Mouse (Mus musculus) left cerebral cortex, adult 11 months (tissue): Measurements from ENCODE around the gene Ppm1b.

Experiments
- DNase-seq: peaks from one replicate; pipeline ENCODE4 v3.0.0; 2022; ENCODE audit warnings: low spot score

Gene Ppm1b

DNA sequence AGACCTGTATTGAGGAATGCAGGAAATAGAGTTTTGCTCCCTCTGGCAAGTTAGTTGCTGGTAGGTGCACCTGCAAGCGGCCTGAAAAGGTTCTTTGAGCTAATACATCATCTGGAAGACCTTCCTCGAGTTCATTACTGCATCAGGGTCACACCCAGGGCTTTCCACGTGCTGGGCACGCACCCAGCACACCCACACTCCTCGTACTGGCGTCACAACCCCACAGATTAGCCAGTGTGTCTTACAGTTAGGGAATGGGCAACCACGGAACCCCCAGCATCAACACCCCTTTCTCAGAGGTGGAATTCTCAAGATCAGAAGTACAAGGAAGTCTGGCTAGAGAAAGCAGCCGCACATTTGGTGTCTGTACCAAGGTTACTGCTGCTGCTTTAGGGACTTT is 67.7 kb downstream of the Ppm1b start:
- no peak for DNase-seq

DNA sequence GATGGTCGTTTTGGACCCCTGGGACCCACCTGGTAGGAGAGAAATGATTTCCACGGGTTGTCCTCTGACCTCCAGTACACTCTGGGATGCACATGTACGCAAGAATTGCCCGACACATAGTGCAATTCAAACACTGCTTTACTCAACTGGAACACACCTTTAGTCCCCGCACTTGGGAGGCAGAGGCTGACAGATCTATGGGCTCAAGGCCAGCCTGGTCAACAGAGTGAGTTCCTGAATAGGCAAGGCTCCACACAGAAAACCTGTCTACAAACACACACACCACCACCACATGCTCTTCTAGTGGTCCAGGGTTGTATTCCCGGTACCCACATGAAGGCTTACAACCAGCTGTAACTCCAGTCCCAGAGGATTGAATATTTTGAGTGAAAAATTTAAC is 68.6 kb downstream of the Ppm1b start:
- DNase-seq: no peak

DNA sequence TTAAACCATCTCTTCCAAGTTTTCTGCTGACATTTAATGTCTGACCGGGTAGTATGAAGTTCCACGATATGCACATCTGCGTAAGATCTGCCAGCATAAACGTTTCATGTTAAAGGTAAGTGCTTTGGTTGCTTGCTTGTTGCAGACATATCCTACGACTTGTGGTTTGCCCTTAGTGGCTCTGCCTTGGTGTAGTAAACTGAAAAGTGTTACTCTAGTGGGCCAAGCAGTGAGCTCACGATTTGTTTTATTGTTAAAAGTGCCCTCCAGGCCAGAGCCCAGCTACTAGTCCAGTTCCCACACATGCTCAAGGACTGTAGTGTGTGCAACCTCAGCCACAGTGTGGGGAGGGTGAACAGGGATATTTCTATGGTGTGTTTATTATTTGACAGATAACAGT is 69.9 kb downstream of the Ppm1b start:
- no peak for DNase-seq

DNA sequence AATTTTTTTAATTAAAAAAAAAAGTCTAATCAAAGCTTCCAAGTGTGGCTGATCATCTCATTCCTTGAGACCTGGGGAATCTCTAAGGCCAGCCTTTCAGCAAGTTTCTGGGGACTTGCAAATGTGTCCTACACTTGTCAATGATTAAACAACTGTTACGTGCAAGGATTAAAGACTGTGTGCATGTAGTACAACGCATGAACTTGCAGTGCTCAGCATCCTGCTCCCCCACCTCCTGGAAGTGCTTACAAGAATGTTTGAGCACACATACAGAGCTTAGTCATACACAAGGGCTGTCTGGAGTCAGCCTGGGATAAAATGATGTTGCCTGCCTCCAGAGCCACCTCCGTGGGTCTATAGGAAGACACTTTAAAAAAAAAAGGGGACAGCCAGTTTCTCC is 70.7 kb downstream of the Ppm1b start:
- DNase-seq: no peak

DNA sequence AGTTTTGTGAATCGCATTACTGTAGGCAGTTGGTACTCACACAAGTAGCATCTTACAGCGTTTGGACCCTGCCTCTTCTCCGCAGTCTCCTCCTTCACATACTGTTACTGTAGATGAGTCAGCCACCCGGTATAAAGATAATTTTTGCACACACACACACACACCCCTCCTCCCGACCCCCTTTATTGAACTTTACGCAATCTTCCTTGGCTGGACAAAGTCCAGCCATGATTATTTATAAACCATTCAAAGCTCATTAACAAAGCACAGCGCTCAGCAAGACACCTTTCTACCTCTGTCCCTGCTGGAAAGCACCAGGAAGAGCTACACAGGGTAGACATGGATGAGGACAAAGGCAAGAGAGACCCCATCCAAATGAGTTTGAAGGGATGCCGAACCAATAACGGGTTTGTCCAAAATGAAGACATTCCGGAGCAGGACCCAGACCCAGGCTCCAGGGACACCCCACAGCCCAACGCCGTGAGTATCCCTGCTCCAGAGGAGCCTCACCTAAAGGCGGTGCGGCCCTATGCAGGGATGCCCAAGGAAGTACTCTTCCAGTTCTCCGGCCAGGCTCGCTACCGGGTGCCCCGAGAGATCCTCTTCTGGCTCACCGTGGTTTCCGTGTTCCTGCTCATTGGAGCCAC is 71.7 kb downstream of the Ppm1b start, which contains the start of gene Slc3a1:
Gene Slc3a1, plus strand, starts transcription at position 284 of the 647 bp plus-strand sequence.
- DNase-seq: no peak

DNA sequence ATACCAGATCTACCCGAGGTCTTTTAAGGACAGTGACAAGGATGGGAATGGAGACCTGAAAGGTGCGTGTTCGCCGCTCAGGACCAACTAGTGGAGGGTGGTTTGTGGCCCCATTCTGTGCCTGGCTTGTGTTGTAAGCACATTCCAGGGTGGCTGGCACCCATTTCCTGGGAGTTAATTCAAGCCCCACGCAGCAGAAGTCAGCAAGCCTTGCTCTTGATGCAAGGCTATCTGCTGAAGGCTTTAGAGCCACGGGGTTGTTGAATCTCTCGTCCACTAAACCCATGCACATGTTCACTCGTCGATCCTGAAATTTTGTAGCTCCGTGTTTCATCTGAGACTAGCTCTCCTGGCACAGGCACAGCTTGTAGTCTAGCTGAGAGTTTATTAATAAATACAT is 72.3 kb downstream of the Ppm1b start:
- DNase-seq: no peak

DNA sequence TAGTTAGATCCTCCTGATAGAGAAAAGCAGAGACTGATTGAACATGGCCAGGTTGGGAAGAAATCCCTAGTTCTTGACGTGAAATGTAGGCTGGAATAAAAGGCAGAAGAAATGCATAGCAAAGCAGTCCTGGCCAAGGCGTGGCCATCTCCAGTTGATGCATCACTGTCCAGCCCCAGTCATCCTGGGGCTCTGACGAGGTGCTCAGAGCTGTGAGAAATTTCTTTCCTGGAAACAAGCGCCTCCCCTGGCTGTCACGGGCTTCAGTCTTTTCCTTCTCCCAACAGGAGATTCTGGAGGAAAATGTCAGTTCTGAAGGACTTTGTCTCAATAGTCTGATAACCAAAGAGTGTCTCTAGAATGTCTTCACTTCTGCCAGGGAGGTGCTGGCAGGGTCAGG is 74.1 kb downstream of the Ppm1b start:
- no peak for DNase-seq

DNA sequence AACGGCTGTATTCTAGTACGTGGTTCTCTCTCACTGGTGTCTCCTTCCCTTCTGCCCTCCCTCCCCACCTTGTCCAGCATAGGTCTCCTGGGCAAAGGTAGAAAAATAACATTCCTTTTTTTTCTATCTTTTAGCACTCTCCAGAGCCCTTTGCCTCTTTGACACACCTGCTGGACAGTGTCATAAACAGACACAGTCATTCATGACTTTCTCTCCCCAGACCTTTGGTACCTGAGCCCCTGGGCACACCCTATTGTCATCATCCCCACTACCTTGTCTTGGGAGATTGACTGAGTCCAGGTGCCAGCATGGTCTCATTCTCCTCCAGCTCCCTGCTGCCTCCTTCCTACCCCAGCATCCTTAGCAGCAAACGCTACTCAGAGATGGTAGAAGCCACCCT is 76.5 kb downstream of the Ppm1b start:
- no peak for DNase-seq

DNA sequence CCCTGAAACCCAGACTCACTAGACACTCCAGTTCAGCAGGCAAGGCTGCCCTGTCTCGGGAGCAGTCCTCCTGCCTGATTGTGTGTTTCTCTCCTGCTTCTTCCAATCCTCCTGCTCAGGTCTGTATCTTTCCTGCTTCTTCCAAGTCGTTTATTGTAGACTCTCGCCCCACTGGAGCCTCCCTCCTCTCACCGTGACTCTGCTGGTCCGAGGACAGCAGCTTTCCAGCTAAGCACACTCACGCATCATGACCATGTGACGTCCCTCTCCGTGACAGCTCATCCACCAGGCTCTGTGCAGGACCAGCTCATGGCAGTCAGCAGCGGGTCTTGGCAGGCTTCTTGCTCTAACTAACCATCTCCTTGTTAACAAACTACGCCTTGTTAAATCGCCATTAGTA is 77.5 kb downstream of the Ppm1b start:
- no peak for DNase-seq

DNA sequence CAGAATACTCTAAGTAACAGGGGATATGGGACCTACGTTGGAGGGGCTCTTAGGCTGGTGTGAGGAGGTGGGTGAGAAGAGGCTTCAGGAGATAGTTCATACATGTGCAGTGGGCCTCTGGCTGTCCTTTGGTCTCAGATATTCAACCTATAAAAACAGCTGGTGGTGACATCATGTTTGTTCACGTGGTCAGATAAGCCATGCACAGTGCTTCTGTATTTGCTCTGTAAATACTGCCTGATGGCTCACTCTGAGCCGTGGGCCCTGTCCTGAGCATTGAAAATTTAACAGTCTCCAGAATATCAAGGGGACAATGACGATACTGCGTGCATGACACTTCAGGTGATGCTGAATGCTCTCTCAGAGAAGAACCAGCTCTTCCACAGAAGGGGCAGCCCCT is 81.3 kb downstream of the Ppm1b start:
- no peak for DNase-seq

DNA sequence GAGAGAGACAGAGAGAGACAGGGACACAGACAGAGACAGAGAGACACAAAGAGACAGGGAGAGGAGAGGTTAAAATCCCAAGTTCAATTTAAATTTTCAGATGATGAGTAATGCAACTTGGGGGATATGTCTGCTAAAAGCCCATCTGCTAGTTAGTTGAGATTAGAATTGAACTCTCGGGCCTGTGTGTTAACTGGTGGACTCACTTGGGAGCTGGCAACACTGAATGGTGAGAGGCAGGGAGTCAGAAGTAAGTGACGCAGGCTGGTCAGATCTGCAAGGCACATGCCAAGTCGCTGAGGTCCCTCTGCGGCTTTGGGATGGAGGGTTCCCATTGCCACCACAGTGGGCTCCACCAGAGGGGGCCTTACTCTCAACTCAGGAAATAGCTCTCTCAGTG is 81.8 kb downstream of the Ppm1b start:
- no peak for DNase-seq

DNA sequence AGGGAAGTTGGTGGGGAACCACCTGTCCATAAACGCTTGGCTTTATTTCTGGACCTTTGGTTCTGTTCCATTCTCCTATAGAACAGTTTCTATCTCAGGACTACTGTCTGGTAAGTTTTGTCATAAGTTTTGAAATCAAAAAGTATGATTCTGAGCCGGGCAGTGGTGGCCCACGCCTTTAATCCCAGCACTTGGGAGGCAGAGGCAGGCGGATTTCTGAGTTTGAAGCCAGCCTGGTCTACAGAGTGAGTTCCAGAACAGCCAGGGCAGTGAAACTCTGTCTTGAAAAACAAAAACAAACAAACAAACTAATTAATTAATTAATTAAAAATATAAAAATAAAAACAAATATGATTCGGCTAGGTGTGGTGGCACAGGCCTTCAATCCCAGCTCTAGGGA is 82.2 kb downstream of the Ppm1b start:
- no peak for DNase-seq

DNA sequence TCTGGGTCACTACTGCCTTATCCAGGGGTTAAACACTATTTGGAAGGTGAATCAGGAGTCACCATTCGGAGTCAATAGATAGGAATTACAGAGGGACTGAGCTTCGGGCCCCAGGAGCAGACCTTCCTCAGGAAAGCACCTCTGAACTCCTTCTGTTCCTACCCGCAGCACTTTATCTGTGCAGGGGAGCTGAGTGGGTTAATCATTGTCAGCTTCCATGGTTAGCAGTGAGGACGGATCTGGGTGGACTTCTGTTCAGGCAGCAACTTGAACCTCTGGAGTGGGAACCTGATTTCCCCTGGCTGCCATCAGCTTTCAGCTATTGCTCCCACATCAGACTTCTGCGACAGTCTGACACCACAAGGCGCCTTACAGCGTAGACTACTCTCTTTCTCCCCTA is 84.4 kb downstream of the Ppm1b start:
- DNase-seq: no peak

DNA sequence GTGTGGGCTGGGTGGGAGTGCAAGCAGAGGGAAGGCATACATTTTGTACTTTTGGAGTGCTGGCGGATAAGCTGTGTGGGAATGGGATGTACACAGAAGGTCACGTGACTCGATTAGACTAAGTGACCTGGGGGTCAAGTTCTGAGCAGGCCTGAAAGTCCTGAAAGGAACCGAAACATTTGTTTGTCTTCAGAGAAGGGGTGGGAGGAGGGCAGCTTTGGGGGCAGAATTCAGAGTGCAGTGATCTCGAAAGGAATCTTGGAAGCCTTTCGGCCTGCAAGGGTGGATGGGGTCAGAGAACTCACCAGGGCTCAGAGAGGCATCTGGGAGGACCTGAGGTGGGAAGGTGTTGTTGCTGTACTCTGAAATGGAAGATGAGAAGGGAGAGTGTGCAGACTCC is 85.9 kb downstream of the Ppm1b start:
- no peak for DNase-seq

DNA sequence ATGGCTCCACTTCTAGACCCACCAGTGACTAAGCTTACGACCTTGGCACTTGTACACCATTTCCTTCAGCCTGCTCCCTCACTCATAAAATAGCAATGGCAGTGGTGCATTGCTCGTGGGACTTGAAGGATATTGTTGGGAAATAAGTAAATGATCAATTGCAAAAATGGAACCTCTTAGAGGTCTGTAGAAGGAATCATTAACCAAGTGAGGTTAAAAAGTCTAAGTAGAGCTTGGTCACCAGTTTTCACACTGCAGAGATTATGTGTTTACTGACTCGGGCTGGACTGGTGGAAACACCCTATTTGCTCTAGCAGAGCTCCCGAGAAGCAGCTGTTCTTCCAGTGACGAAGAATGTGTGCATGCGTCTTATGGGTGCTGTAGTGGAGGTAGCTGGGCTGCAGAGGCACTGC is 86.9 kb downstream of the Ppm1b start:
- no peak for DNase-seq

DNA sequence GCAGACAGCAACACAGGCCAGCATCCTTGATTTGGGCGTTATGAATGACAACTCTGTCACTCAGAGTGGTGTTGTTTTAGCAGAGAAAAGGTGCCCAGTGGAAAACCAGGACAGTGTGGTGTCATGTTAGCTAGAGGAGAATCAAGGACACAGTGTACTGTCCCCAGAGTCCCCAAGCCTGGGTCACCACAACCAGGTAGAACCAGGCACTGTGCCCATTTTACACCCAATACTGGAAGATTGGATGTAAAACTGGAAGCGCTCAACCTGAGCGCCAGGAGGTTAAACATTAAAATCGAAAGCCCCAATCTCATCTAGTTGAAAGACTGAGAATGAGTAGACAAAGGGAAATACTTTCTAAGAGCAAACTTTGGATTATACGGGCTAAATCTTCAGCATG is 87.9 kb downstream of the Ppm1b start:
- DNase-seq: no peak

DNA sequence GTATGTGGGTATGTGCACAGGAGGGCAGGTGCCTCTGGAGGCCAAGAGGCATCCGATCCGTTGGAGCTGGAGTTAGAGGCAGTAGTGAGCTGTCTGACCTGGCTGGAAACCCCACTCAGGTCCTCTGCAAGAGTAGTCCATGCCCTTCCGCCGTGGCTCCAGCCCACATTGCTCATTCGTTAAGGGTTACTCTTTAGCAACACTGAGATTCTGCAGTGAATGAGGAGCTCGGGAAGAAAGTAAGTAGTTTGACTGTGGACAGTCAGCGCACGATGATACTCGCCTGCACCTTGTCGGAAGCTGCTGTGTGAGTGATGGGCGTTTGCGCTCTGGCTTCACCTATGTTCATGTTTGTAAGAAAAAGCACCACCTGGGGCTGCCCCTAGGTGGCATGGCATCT is 88.6 kb downstream of the Ppm1b start:
- DNase-seq: no peak

DNA sequence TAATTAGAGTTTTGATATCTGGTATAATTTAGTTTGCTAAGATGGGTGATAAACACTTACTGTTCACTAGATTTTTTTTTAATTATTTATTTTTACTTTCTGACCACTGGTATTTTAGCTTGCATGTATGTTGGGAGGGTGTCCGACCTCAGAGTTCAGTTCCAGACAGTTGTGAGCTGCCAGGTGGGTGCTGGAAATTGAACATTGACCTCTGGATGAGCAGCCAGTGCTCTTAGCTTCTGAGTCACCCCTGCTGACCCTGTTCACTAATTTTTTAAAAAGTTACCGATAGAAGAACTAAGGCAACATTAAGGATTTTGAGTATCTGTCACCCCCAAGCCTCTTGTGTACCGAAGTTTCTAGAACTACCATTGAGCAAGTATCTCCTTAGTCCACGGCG is 91.8 kb downstream of the Ppm1b start:
- DNase-seq: no peak

DNA sequence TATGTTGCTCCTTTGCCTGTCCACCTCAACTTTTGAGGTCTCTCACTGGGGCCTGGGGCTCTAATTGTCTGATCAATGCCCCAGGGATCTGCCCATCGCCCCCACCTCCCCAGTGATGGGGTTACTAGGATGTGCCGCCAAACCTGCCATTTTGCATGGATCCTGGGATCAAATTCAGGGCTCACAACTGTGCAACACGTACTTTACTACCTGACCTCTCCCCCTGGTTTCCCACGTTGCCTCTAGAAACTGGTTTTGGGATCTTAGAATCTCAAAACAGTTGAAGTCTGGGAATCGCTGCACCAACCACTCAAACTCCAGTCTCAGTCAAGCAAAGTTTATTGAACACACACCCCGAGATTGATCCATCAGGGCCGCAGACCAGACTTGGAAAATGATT is 101.7 kb downstream of the Ppm1b start:
- no peak for DNase-seq

DNA sequence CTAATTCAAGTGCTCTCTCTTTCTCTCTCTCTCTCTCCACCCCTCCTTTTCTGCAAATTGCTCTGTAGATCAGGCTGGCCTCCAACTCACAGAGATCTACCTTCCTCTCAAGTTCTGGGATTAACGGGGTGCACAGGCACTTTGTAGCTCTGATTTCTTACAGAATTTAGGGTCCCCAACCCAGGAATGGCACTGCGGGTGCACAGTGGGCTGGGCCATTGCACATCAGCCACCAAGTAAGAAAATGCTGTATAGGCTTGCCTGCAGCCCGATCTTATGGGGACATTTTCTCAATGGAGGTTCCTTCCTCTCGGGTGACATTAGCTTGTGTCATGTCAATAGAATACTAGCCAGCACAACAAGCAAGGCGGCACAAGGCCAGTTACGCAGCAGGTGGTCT is 102.6 kb downstream of the Ppm1b start:
- no peak for DNase-seq

DNA sequence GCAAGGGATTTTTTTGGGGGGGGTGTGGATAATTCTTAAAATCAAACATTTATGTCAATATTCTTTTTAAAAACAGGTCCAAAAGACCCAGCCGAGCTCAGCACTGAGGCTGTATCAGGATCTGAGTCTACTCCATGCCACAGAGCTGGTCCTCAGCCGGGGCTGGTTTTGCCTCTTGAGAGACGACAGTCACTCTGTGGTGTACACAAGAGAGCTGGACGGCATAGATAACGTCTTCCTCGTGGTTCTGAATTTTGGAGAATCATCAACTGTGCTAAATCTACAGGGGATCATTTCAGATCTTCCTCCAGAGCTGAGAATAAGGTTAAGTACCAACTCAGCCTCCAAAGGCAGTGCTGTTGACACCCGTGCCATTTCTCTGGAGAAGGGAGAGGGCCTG is 107.0 kb downstream of the Ppm1b start:
- no peak for DNase-seq

DNA sequence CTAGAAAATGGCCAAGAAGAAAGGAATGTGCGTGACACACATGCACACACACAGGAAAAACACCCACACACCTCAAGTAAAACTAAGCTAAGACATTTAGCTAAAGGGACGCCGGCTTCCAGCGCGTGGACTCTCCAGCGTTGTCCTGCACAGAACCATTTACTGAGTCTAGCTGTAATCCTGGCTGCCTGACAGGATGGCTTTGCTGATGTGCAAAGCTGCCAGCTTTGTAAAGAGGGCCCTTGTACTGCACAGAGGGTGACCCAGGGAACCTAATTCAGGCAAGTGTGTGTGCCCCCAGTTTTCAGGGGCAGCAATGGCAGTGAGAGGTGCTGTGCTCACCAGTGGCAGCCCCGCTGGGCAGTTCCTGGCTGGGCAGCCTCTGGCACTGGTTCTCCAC is 110.8 kb downstream of the Ppm1b start:
- DNase-seq: no peak

DNA sequence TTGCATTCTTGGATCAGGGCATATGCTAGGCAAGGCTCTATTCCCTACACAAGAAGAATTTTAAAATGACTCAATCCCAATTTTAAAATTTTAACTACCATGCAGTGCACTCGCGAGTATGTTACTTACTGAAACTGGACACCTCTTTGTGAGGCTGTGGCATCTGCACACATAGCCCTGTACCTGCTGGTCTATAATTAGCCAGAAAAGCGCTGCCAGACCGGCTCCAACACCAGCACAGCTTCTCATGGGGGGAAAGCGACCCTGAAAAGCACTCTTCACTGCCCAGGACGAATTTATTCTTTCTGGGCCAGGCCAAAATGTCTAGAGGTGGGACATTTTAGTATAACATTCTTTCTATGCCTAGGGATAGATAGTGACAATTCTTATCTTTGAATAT is 114.1 kb downstream of the Ppm1b start:
- no peak for DNase-seq

DNA sequence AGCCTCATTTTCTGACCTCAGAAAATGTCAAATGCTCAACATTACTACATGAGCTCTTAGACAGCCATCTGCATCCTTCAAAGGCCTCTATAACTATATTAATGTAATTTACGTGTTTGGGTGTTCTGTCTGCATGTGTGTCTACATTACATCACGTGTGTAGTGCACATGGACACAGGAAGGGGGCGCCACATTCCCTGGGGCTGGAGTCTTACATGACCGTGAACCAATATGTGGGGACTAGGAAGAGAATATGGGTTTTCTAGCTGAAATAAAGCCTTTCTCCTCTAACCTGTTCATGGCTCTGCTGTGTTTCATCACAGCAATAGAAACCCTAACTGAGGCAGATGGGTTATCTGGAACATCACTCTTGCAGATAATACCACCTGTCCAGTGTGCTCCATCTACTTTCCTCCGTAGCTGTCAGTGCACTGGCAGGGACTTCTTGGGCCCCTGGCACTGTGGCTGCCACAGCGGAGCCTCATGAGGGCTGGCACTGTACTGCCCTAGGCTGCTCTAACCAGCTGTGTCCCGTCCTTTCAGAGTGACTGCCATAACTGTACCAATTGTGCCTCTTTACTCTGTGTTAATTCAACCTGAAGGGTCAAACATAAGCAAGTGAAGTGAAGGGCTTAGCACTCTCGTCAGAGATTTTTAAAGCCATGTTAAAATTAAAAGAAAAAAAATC is 114.7 kb downstream of the Ppm1b start:
- DNase-seq: no peak
